Mouse (Mus musculus): ENCODE data around the gene Ubp1. TPM values are rescaled to one million over a fixed set of nuclear protein-coding genes. Genes with fewer than 3 reads are reported as not detected.

The Ubp1 gene
- total and polyA plus RNA-seq, 3 experiments: 42.0 to 73.4 (median 51.1) TPM

DNA sequence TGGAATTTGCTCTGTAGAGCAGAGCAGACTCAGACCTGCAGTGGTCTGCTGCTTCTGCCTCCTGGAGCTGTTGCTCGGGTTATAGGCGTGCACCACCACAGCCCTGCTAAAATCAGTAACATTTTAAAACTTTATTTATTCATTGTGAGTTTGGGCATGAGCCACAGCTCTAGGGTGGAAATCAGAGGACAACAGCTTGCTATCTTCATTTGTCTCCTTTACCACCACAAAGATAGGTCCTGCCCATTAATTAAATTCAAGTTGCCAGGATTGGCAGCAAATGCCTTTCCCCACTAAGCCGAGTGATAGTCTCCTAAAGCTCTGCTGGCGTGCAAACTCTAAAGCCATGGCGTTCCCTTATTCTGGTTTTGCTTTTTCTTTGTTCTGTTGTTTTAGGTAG, 4.9 kb downstream of the Ubp1 start:
- H3K9ac ChIP-seq (ENCODE audit: insufficient read depth, low read depth): no peak overlapping the region
- no peak overlapping the region for H3K4me2 ChIP-seq (ENCODE audit: insufficient read depth, low read depth, poor library complexity, severe bottlenecking)
- no peaks in the 10 kb centered on the region for H3K9me3 ChIP-seq (replicated peaks; ENCODE audit: low read length)
- H3K36me3 ChIP-seq (replicated peaks in 1 of 2; ENCODE audit: control insufficient read depth in 1 of 2, insufficient read depth in 1 of 2, low read length in 1 of 2): peaks cover 0 to 40% of the 10 kb centered on the region in 2 experiments
- H3K4me1 ChIP-seq (ENCODE audit: control insufficient read depth in 1 of 2, insufficient read depth in 2 of 2): peaks cover 0 to 49% of the 10 kb centered on the region in 2 experiments; a peak in 2 of 4 replicates
- no peak overlapping the region for H3K4me3 ChIP-seq (replicated peaks in 1 of 3; ENCODE audit: low read depth in 2 of 3, low read length in 2 of 3, poor library complexity in 1 of 3)
- TF ChIP-seq NRF1 (IDR thresholded peaks at IDR 0.05; ENCODE audit: low read depth, low read length) (no peak), MEF2A (IDR thresholded peaks at IDR 0.05; ENCODE audit: borderline replicate concordance, low read depth, low read length) (no peak), CHD1 (IDR thresholded peaks at IDR 0.05; ENCODE audit: low read depth, low read length) (no peak), ZKSCAN1 (IDR thresholded peaks at IDR 0.05; ENCODE audit: borderline replicate concordance, low read depth, low read length) (no peak), ZMIZ1 (IDR thresholded peaks at IDR 0.05; ENCODE audit: low read depth, low read length) (no peak), MAZ (IDR thresholded peaks at IDR 0.05; ENCODE audit: low read depth, low read length) (no peak), KAT2A (IDR thresholded peaks at IDR 0.05; ENCODE audit: insufficient replicate concordance, low read length) (no peak), HCFC1 (IDR thresholded peaks at IDR 0.05; ENCODE audit: low read depth, low read length) (no peak), CTCF (conservative IDR thresholded peaks at IDR 0.05 in 1 of 2, IDR thresholded peaks at IDR 0.05 in 1 of 2; ENCODE audit: low read depth in 2 of 2, low read length in 2 of 2) (no peak), CHD2 (IDR thresholded peaks at IDR 0.05; ENCODE audit: low read length) (no peak), JUND (conservative IDR thresholded peaks at IDR 0.05; ENCODE audit: low read depth, low read length) (no peak), SMC3 (IDR thresholded peaks at IDR 0.05; ENCODE audit: low read depth, low read length) (no peak), POLR2A (IDR thresholded peaks at IDR 0.05; ENCODE audit: low read depth, low read length) (no peak)
- DNase-seq (ENCODE audit: extremely low read depth): no peak
- H3K79me2 ChIP-seq (replicated peaks; ENCODE audit: control insufficient read depth, extremely low read depth, insufficient read depth, poor library complexity, severe bottlenecking): peaks cover 91% of the 10 kb centered on the region
- in situ Hi-C loops (cut with MboI; ENCODE audit: low pct_ligation_motif_present, low pct_unique_long_range_greater_than_20kb, low sequenced_read_pairs) (no loop called here), dilution Hi-C loops (cut with MboI; ENCODE audit: extremely low pct_ligation_motif_present, extremely low pct_unique_long_range_greater_than_20kb, low sequenced_read_pairs) (no loop called here)
- no peaks in the 10 kb centered on the region for H3K27me3 ChIP-seq (replicated peaks)
- H3K27ac ChIP-seq (ENCODE audit: insufficient read depth, low read depth): no peak overlapping the region

DNA sequence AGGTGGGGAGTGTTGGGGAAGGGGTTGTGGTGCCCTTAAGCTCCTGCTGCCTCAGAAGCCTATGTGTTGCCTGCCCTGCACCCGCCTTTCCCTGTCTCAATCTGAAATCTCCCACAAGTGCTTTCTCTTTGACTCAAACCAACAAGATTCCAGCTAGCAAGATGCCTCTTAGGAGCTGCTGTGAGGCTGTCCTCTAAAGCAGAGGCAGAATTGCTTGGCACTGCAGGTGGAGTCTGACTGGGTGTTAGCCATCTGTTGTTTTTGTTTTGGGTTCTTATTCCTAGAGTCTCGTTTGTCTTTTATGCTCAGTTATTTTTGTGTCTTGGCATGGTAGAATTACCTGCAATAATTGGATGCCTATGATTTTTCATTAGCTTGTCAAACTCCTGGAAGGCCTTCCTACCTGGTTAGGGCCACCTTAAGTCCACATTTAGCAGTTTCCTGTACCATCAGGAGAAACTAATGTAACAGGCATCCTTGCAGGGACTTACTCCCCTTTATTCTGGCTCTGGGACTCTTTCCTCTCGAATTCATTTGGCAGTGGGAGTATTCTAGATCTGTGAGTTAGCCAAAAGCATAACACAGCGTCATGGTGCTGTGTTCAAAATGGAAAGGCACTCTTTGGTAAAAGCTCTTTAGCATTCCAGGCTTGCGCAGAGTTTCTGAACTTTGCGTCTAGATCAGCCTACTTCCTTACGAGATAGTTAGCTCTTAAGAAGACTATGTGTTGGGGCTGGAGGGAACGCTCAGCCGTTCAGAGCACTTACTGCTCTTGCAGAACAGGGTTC, 8.5 kb downstream of the Ubp1 start:
- no peak overlapping the region for H3K9ac ChIP-seq (ENCODE audit: insufficient read depth, low read depth)
- TF ChIP-seq MYC (IDR thresholded peaks at IDR 0.05; ENCODE audit: low read depth, low read length) (no peak), MAFK (IDR thresholded peaks at IDR 0.05; ENCODE audit: insufficient replicate concordance, low read length) (no peak), TCF12 (IDR thresholded peaks at IDR 0.05; ENCODE audit: low read depth, low read length) (no peak), PAX5 (IDR thresholded peaks at IDR 0.05; ENCODE audit: low read length) (no peak), NRF1 (IDR thresholded peaks at IDR 0.05; ENCODE audit: low read depth, low read length) (no peak), POLR2A (IDR thresholded peaks at IDR 0.05; ENCODE audit: low read depth, low read length) (no peak), CHD1 (IDR thresholded peaks at IDR 0.05; ENCODE audit: low read depth, low read length) (no peak), SMC3 (IDR thresholded peaks at IDR 0.05; ENCODE audit: low read depth, low read length) (no peak), TBP (conservative IDR thresholded peaks at IDR 0.05; ENCODE audit: low read depth, low read length) (no peak)
- H3K27ac ChIP-seq (ENCODE audit: insufficient read depth, low read depth): no peak overlapping the region
- in situ Hi-C loops (cut with MboI; ENCODE audit: low pct_ligation_motif_present, low pct_unique_long_range_greater_than_20kb, low sequenced_read_pairs): no loop called here
- no peak overlapping the region for H3K4me3 ChIP-seq (replicated peaks in 1 of 3; ENCODE audit: low read depth in 2 of 3, low read length in 2 of 3, poor library complexity in 1 of 3)
- no peak overlapping the region for H3K4me2 ChIP-seq (ENCODE audit: insufficient read depth, low read depth, poor library complexity, severe bottlenecking)
- dilution Hi-C loops (cut with MboI; ENCODE audit: extremely low pct_ligation_motif_present, extremely low pct_unique_long_range_greater_than_20kb, low sequenced_read_pairs): no loop called here
- H3K4me1 ChIP-seq (ENCODE audit: control insufficient read depth in 1 of 2, insufficient read depth in 2 of 2): peaks cover 0 to 52% of the 10 kb centered on the region in 2 experiments; a peak in 2 of 4 replicates
- no peaks in the 10 kb centered on the region for H3K9me3 ChIP-seq (replicated peaks; ENCODE audit: low read length)
- H3K79me2 ChIP-seq (replicated peaks; ENCODE audit: control insufficient read depth, extremely low read depth, insufficient read depth, poor library complexity, severe bottlenecking): peaks cover 94% of the 10 kb centered on the region
- no peak for DNase-seq (ENCODE audit: extremely low read depth)
- H3K36me3 ChIP-seq (replicated peaks in 1 of 2; ENCODE audit: control insufficient read depth in 1 of 2, insufficient read depth in 1 of 2, low read length in 1 of 2): peaks cover 0 to 62% of the 10 kb centered on the region in 2 experiments
- no peaks in the 10 kb centered on the region for H3K27me3 ChIP-seq (replicated peaks)

All from CH12.LX (cell line).